Mouse (Mus musculus) layer of hippocampus, postnatal 10 days (tissue): Measurements from ENCODE around the gene 9530068E07Rik. TPM values are rescaled to one million over a fixed set of nuclear protein-coding genes. Genes with fewer than 3 reads are reported as not detected.

ENCODE experiments used
- DNase-seq, 2 experiments: peaks; one replicate each; pipeline ENCODE4 v3.0.0; 2021; ENCODE audit warnings: low spot score in 2 of 2
- total RNA-seq, 2 experiments: library from RNA; stranded (reverse); gene quantifications; 2 replicates each; pipeline ENCODE4 v1.2.3; 2021

Gene 9530068E07Rik
- total RNA-seq, 2 experiments from 2014 or later, result 78.7 to 81.4 TPM

DNA sequence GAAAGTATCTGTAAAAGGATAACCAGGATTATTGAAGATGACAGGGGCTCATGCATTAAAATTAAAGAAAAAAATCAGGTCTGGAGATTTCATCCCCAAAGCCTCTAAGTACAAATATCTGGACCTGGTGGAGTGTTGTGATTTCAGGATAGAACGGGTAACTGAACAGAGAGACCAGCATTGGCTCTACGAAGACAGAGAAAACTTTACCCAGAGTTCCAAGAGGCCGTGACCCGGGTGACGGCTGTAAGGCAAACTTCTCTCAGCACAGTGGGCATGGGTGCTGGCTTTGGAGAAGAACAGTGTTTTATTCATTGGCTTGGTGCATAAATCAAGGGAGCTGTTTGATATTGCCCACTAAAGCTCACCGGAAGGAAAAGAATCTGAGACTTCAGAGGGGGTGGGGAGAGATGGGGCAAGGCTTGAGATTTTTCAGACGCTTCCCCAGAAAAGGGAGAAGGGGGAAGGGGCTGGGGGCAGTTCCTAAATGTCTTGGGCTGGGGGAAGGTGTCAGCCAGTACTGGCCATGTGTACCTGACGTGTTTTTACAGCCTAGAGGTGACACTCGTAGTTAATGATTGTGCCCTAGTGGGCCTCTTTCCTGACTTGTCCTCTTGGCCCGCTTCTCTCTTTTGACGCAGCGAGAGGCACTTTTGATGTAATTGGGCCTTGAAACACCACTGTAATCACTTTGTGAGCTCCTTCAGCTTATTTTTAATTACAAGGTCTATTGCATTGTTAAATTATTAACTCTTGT, 24.2 kb downstream of the 9530068E07Rik start:
- no peak for DNase-seq

GRCm38 (mm10) chr11:52421053-52421778, 25.0 kb downstream of the 9530068E07Rik start:
- peak; percentile 83 to 84 for DNase-seq

GRCm38 (mm10) chr11:52429440-52429839, 33.2 kb downstream of the 9530068E07Rik start:
- no peak for DNase-seq

DNA sequence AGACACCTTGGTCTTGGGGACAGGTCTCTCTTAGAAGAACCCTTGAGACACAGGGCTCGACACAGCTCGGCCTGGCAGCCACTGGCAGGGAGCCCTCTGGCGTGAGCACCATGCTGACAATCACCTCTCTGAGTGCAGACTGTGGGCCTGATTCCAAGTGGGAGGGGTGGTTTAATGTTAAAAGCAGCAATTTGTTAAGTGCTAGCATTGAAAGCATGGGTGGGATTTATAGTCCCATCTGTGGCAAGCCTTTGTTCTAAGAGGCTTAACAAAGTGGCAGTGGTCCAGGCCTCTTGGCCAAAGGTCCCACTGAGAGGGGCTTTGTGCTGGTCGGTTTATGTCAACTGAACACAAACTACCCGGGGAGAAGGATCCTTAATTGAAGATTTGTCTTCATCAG, 35.4 kb downstream of the 9530068E07Rik start:
- DNase-seq, result peak; percentile 55 to 58

- no peak for DNase-seq
These were observed 35.9 kb downstream of the 9530068E07Rik start for GRCm38 (mm10) chr11:52432148-52432547.

DNA sequence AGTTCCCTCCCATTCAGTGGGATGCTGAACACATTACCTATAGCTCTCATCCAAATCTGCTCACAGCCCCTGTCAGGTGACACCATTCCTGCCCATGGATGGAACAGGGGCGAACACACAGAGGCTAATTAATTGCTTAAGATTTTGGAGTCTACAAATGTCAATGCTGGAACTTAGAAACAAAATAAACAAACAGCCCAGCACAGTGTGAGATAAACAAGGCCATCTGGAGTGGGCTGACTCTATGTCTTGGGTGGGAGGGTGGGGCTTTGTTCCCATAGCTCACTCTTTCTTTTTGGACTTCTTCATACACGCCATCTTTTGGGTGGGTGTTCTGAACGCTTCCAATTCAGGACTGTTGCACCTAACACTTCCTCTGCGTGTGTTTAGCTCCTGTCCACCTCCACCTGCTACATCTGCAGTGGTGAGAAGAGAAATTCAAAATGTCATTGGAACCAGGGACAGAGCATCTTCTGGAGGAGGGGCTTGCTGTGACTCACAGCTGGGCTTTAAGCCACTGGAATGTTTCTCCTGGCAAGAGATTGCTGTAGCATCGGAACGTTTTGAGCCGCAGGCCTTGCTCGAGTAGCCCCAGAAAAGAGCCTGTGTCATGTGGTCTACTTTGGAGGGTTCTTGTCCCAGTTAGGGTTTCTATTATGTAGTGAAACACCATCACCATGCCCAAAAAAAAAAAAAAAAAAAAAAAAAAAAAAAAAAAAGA, 37.0 kb downstream of the 9530068E07Rik start:
- no peak for DNase-seq

DNA sequence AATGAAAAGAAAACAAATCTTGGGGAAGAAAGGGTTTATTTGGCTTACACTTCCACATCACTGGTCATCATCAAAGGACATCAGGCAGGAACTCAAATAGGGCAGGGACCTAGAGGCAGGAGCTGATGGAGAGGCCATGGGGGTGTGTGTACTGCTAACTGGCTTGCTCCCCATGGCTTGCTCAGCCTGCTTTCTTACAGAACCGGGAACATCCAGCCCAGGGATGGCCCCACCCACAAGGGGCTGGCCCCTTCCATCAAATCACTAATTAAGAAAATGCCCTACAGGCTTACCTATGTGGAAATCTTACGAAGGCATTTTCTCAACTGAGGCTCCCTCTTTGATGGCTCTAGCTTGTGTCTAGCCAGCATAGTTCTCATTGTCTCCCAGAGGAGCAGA, 37.6 kb downstream of the 9530068E07Rik start:
- DNase-seq, result no peak

DNA sequence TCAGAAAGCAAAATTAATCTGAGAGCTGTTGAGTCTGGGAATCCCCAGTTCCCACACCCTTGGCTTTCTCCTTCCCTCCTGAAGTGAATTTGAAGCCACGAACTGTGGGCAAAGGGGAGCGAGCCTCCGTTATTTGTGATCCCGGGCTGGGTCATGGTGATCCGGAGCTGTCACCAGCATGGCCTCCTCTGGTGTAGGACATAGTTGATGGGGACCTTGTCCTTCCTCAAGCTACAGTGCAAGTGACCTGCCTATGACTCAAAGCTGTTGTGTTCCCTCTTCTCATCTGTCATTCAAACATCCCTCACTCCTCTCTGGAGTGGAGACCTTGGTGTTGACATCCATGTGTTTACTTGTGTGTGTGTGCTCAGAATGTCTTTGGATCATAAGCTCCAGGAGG, 39.2 kb downstream of the 9530068E07Rik start:
- no peak for DNase-seq

DNA sequence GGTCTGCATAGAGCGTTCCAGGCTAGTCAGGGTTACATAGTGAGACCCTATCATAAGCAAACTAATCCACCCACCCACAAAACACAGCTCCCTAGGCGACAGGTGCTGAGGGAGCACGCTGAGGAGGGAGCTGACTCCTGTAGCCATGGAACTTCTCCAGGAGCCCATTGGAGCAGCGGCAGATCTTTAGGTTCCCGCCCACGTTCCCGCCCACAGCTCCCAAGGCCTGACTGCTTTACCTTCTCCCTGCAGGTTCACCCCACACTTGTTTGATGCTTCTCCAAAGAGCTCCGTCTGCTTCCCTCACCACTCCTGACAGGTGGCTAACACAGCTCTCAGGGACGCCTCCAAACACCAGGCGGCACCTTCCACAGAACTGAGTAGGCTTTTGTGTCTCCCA, 40.9 kb downstream of the 9530068E07Rik start:
- no peak for DNase-seq

GRCm38 (mm10) chr11:52441096-52441495, 44.9 kb downstream of the 9530068E07Rik start:
- DNase-seq, result no peak

DNA sequence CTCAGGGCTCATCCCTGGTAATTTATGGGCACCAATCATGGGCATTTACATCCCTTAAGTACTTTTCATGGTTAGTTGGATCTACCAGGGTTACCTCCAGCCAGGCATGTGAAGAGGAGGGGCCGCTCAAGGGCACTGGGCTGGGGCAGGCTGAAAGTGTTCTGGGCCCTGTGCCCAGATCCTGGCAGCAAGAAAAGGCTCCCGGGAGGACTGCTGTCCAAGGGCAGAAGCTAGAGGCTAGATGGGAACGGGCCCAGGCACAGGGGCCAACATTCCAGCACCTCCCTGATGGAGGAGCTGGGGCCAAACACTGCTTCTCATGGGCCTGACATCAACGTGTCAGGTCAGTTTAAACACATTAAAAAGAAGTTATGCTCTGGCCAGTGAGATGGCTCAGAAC, 51.0 kb downstream of the 9530068E07Rik start:
- DNase-seq, result peak; percentile 35 to 42

- no peak for DNase-seq
These were observed 52.8 kb downstream of the 9530068E07Rik start for GRCm38 (mm10) chr11:52449004-52449403.

DNA sequence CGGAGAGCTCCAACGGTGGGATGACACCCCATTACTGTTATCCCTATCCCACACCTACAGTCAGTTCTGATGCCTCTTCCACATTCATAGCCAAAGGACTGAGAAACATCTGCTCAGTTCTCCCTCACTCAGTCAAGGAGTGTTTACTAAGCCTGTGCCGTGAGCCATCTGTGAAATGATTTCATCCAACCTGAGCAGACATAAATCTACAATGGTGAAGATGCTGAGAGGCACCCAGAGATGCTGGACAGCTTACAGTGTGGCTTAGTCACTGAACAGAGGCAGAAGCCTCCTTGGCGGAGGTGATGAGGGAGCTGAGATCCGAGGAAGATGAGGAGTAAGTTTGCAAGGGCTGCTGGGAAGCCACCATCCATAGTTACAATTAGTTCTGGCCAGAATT, 62.1 kb downstream of the 9530068E07Rik start:
- no peak for DNase-seq

Other genes starting within 250 kb of the 9530068E07Rik start
- not detected for gene Olfr1371, start 182.4 kb upstream of the 9530068E07Rik start, total RNA-seq
- gene Skp1a, start 164.4 kb upstream of the 9530068E07Rik start, total RNA-seq, result 100 to 1,000 TPM; 464 to 465 TPM
- gene Tcf7, start 113.4 kb upstream of the 9530068E07Rik start, total RNA-seq, result 1 to 10 TPM; 5.9 to 6.7 TPM
- gene Vdac1, start 35.6 kb upstream of the 9530068E07Rik start, total RNA-seq, result 100 to 1,000 TPM; 546 to 556 TPM